Mouse (Mus musculus) megakaryocyte, embryonic 14.5 days (primary cell): Measurements from ENCODE around the gene Gm13889.

Experiments
- FLI1 ChIP-seq: IDR thresholded peaks from 2 replicates; pipeline ENCODE4 v1.6.1; 2012; ENCODE audit warnings: low read length, inconsistent platforms, mixed read lengths
- GATA1 ChIP-seq: IDR thresholded peaks from 3 replicates; pipeline ENCODE4 v1.6.1; 2012; ENCODE audit warnings: mixed read lengths, low read length, inconsistent platforms, borderline replicate concordance

DNA sequence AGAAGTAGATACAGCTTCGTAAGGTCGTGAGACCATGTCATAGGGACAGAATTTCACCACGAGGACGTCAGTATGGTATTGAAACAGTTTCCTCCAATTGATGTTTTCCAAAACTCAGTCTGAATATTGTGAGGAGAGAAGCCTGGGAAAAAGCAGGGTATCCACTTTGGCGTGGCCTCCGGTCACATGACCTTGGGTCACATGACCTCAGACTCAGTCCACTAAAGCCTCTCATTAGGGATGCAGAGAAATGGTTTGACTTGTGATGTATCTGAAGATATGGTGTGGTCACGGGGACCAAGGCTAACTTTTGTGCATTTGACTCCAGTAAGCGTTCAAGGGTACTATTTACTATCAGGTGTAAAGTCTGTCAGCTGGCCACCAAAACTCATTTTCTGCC lies 2.3 kb upstream of the Gm13889 start:
- TF ChIP-seq GATA1 = no peak
- TF ChIP-seq FLI1 = no peak
